Mouse (Mus musculus) embryonic facial prominence, embryonic 11.5 days (tissue): ENCODE measurements around the gene Slco3a1. TPM values are rescaled to one million over a fixed set of nuclear protein-coding genes. Genes with fewer than 3 reads are reported as not detected.

ENCODE experiments used
- ATAC-seq: fragments of 200-750 bp; cut with Nextera tagmentation; replicated peaks from 2 replicates; pipeline ENCODE4 v1.8.0; 2017; ENCODE audit warnings: low read depth; ENCODE audit not compliant: insufficient number of reproducible peaks, low FRiP score, low TSS enrichment
- DNase-seq: peaks from one replicate; pipeline ENCODE4 v3.0.0-alpha.2; 2015; ENCODE audit warnings: low spot score
- H3K27ac ChIP-seq: fragments of 300-500 bp; sonication (generic); replicated peaks from 2 replicates; pipeline ENCODE4 v1.5.1; 2014; ENCODE audit warnings: mild to moderate bottlenecking, low read depth, low read length, control low read depth
- H3K27me3 ChIP-seq: fragments of 300-500 bp; sonication (generic); 2 replicates; pipeline ENCODE4 v1.6.1; 2014; ENCODE audit warnings: mild to moderate bottlenecking, low read length, moderate library complexity, mixed read lengths; ENCODE audit not compliant: control insufficient read depth, insufficient read depth
- H3K36me3 ChIP-seq: fragments of 300-500 bp; sonication (generic); replicated peaks from 2 replicates; pipeline ENCODE4 v1.6.1; 2014; ENCODE audit warnings: low read depth, mild to moderate bottlenecking, low read length, moderate library complexity, mixed read lengths; ENCODE audit not compliant: control insufficient read depth, insufficient read depth
- H3K4me1 ChIP-seq: fragments of 300-500 bp; sonication (generic); 2 replicates; pipeline ENCODE4 v1.6.1; 2014; ENCODE audit warnings: low read length, mixed read lengths; ENCODE audit not compliant: control insufficient read depth, insufficient read depth
- H3K4me2 ChIP-seq: fragments of 300-500 bp; sonication (generic); 2 replicates; pipeline ENCODE4 v1.6.1; 2014; ENCODE audit warnings: low read depth, mild to moderate bottlenecking, control low read depth, low read length, moderate library complexity
- H3K4me3 ChIP-seq: fragments of 300-500 bp; sonication (generic); 2 replicates; pipeline ENCODE4 v1.5.1; 2014; ENCODE audit warnings: low read depth, low read length, control low read depth
- H3K9ac ChIP-seq: fragments of 300-500 bp; sonication (generic); replicated peaks from 2 replicates; pipeline ENCODE4 v1.6.1; 2014; ENCODE audit warnings: mild to moderate bottlenecking, control low read depth, low read length
- H3K9me3 ChIP-seq: fragments of 300-500 bp; sonication (generic); replicated peaks from 2 replicates; pipeline ENCODE4 v1.6.1; 2016; ENCODE audit warnings: mild to moderate bottlenecking, low read length, inconsistent platforms, mixed read lengths; ENCODE audit not compliant: control insufficient read depth
- WGBS: fragments of 180-500 bp; shearing (Covaris S2); extraction: QIAGEN DNeasy Blood & Tissue Kit; methylation state at CpG from one replicate; pipeline ENCODE4 v1.1.7; 2014; 5-methylcytosine and 5-hydroxymethylcytosine counted together
- polyA plus RNA-seq: library from polyadenylated mRNA; unstranded; fragments of >200 nt; fragmentation: Nextera tagmentation; extraction: Ambion mirVana; gene quantifications from 2 replicates; pipeline ENCODE4 v1.2.1, GENCODE M21; 2014

Slco3a1 gene
- polyA plus RNA-seq, 1 experiment from 2014 or later, result 6.6 TPM

GRCm38 (mm10) chr7:74540933-74541725 lies 13.5 kb downstream of the Slco3a1 start:
- DNase-seq (no peak), ATAC-seq (no peak)
- no peak overlapping the region for H3K9ac ChIP-seq
- no peak overlapping the region for H3K4me3 ChIP-seq
- no peak overlapping the region for H3K4me2 ChIP-seq
- H3K36me3 ChIP-seq, result no peaks in the 10 kb centered on the region
- no peak overlapping the region for H3K27ac ChIP-seq
- H3K9me3 ChIP-seq, result no peaks in the 10 kb centered on the region
- no peaks in the 10 kb centered on the region for H3K4me1 ChIP-seq
- WGBS, result 94% methylated on average over 7 of the region's 7 CpGs
- no peaks in the 10 kb centered on the region for H3K27me3 ChIP-seq

- Histone ChIP-seq H3K27me3 (no peaks in the 10 kb centered on the region), H3K36me3 (no peaks in the 10 kb centered on the region), H3K27ac (no peak overlapping the region), H3K9ac (no peak overlapping the region), H3K4me1 (no peaks in the 10 kb centered on the region), H3K9me3 (no peaks in the 10 kb centered on the region), H3K4me2 (no peak overlapping the region), H3K4me3 (no peak overlapping the region)
- WGBS, result 84% methylated on average over 4 of the region's 4 CpGs
- DNase-seq (no peak), ATAC-seq (no peak)
These were observed 18.4 kb downstream of the Slco3a1 start for GRCm38 (mm10) chr7:74536186-74536585.

- DNase-seq, result no peak
- Histone ChIP-seq H3K36me3 (no peaks in the 10 kb centered on the region), H3K27ac (no peak overlapping the region), H3K4me2 (no peak overlapping the region), H3K9ac (no peak overlapping the region), H3K27me3 (no peaks in the 10 kb centered on the region), H3K4me3 (no peak overlapping the region), H3K9me3 (no peaks in the 10 kb centered on the region), H3K4me1 (no peaks in the 10 kb centered on the region)
- 76% methylated on average over 7 of the region's 7 CpGs for WGBS
- no peak for ATAC-seq
These were observed 23.0 kb downstream of the Slco3a1 start for GRCm38 (mm10) chr7:74531468-74532097.

GRCm38 (mm10) chr7:74529877-74530276 lies 24.7 kb downstream of the Slco3a1 start:
- Histone ChIP-seq H3K9me3 (no peaks in the 10 kb centered on the region), H3K4me2 (no peak overlapping the region), H3K27ac (no peak overlapping the region), H3K9ac (no peak overlapping the region), H3K27me3 (no peaks in the 10 kb centered on the region), H3K4me3 (no peak overlapping the region), H3K36me3 (no peaks in the 10 kb centered on the region), H3K4me1 (no peaks in the 10 kb centered on the region)
- DNase-seq (no peak), ATAC-seq (no peak)
- 77% methylated on average over 2 of the region's 2 CpGs for WGBS

- Histone ChIP-seq H3K4me3 (no peak overlapping the region), H3K36me3 (no peaks in the 10 kb centered on the region), H3K27me3 (no peaks in the 10 kb centered on the region), H3K4me2 (no peak overlapping the region), H3K4me1 (no peaks in the 10 kb centered on the region), H3K9me3 (no peaks in the 10 kb centered on the region), H3K27ac (no peak overlapping the region), H3K9ac (no peak overlapping the region)
- DNase-seq (no peak), ATAC-seq (no peak)
- WGBS, result 50% methylated on average over 4 of the region's 4 CpGs
These were observed 25.3 kb downstream of the Slco3a1 start for GRCm38 (mm10) chr7:74529183-74529757.

GRCm38 (mm10) chr7:74528182-74528581 lies 26.4 kb downstream of the Slco3a1 start:
- Histone ChIP-seq H3K4me1 (no peaks in the 10 kb centered on the region), H3K36me3 (no peaks in the 10 kb centered on the region), H3K27me3 (no peaks in the 10 kb centered on the region), H3K9me3 (no peaks in the 10 kb centered on the region), H3K27ac (no peak overlapping the region), H3K9ac (no peak overlapping the region), H3K4me3 (no peak overlapping the region), H3K4me2 (no peak overlapping the region)
- WGBS, result 87% methylated on average over 5 of the region's 5 CpGs
- DNase-seq, result no peak
- ATAC-seq, result no peak

- no peak for ATAC-seq
- Histone ChIP-seq H3K4me3 (no peak overlapping the region), H3K9me3 (no peaks in the 10 kb centered on the region), H3K27me3 (no peaks in the 10 kb centered on the region), H3K4me2 (no peak overlapping the region), H3K36me3 (no peaks in the 10 kb centered on the region), H3K4me1 (no peaks in the 10 kb centered on the region), H3K9ac (no peak overlapping the region), H3K27ac (no peak overlapping the region)
- no peak for DNase-seq
- WGBS, result 91% methylated on average over 6 of the region's 6 CpGs
These were observed 26.9 kb downstream of the Slco3a1 start for GRCm38 (mm10) chr7:74527689-74528088.

GRCm38 (mm10) chr7:74526030-74526429 lies 28.6 kb downstream of the Slco3a1 start:
- Histone ChIP-seq H3K27ac (no peak overlapping the region), H3K4me1 (no peaks in the 10 kb centered on the region), H3K27me3 (no peaks in the 10 kb centered on the region), H3K36me3 (no peaks in the 10 kb centered on the region), H3K9me3 (no peaks in the 10 kb centered on the region), H3K9ac (no peak overlapping the region), H3K4me2 (no peak overlapping the region), H3K4me3 (no peak overlapping the region)
- WGBS, result 90% methylated on average over 4 of the region's 4 CpGs
- DNase-seq, result no peak
- ATAC-seq, result no peak
